In genomic region chr14:76010102-76011061, GRCm38 (mm10) we compare ENCODE assay signal across 8 mouse cellular contexts. TPM values are rescaled to one million over a fixed set of nuclear protein-coding genes. Genes with fewer than 3 reads are reported as not detected.
DNase-seq lines count a peak whose midpoint lies in the region; ATAC-seq lines count a peak whose summit lies in the region.

Gene Gtf2f2 (minus strand): TSS chr14:76010865.

- peak within 1 kb of the TSS; percentile 86 for H3K4me2 ChIP-seq in hindbrain, embryonic 12.5 days (replicated peaks)

- peak within 1 kb of the TSS; percentile 72 for H3K9ac ChIP-seq in hindbrain, embryonic 12.5 days

- H3K27me3 ChIP-seq in hindbrain, embryonic 12.5 days = 0 out of 2 replicates have a peak, but pooled peaks cover 6% of the 10 kb centered on the region

- WGBS in hindbrain, embryonic 12.5 days = under 1% methylated on average over 67 of the region's 67 CpGs

- DNase-seq in NIH3T3 (ENCODE audit: low read depth) = peak; percentile 97
- DNase-seq in cerebellum, postnatal 10 days = peak; percentile 97 to 98
- DNase-seq in frontal cortex, postnatal 10 days (ENCODE audit: low spot score in 2 of 2) = peak; percentile 88 to 94
- peak; percentile 96 to 97 for DNase-seq in layer of hippocampus, postnatal 14 days (ENCODE audit: low spot score in 2 of 2)
- DNase-seq in lung, postnatal 14 days = peak; percentile 94
- DNase-seq in retina, adult 2 months (ENCODE audit: low read depth, low spot score) = peak; percentile 90
- peak; percentile 90 to 94 for DNase-seq in thymus, postnatal 36 days

- peak; percentile 95 for ATAC-seq in hindbrain, embryonic 12.5 days (ENCODE audit: low FRiP score)

- no peaks in the 10 kb centered on the region for H3K36me3 ChIP-seq in hindbrain, embryonic 12.5 days

- H3K4me3 ChIP-seq in hindbrain, embryonic 12.5 days = peak within 1 kb of the TSS; percentile 82

- H3K27ac ChIP-seq in hindbrain, embryonic 12.5 days = peak within 1 kb of the TSS; percentile 70; the same call in 1 of the 2 replicates

- H3K9me3 ChIP-seq in hindbrain, embryonic 12.5 days (replicated peaks) = no peaks in the 10 kb centered on the region

- peaks cover 11% of the 10 kb centered on the region for H3K4me1 ChIP-seq in hindbrain, embryonic 12.5 days

RNA-seq across cellular contexts. Expression of gene Gtf2f2, which starts in this region (rescaled TPM):
- polyA plus RNA-seq in hindbrain, embryonic 12.5 days (2016; fragmentation: Nextera tagmentation; extraction: Ambion mirVana) = 40.3 and 41.1 TPM in 2 replicates
- 10 to 100 TPM; 21.1 to 22.5 TPM for total RNA-seq in layer of hippocampus, postnatal 14 days (2021)

Comparison
In these comparisons a context has a peak if more than half of its experiments do, and no peak if none do; other contexts are left out.
1. Peak in every context shown above with its lines: DNase-seq, ATAC-seq, H3K4me3 ChIP-seq and H3K27ac ChIP-seq.